Mouse (Mus musculus): ENCODE measurements around the gene Ppp4r3a. TPM values are rescaled to one million over a fixed set of nuclear protein-coding genes. Genes with fewer than 3 reads are reported as not detected.

The Ppp4r3a gene
- total RNA-seq, 2 experiments from 2014 or later, result 22.7 to 32.2 TPM

GRCm38 (mm10) chr12:101013078-101013665, 70.3 kb downstream of the Ppp4r3a start:
- no peak for DNase-seq

DNA sequence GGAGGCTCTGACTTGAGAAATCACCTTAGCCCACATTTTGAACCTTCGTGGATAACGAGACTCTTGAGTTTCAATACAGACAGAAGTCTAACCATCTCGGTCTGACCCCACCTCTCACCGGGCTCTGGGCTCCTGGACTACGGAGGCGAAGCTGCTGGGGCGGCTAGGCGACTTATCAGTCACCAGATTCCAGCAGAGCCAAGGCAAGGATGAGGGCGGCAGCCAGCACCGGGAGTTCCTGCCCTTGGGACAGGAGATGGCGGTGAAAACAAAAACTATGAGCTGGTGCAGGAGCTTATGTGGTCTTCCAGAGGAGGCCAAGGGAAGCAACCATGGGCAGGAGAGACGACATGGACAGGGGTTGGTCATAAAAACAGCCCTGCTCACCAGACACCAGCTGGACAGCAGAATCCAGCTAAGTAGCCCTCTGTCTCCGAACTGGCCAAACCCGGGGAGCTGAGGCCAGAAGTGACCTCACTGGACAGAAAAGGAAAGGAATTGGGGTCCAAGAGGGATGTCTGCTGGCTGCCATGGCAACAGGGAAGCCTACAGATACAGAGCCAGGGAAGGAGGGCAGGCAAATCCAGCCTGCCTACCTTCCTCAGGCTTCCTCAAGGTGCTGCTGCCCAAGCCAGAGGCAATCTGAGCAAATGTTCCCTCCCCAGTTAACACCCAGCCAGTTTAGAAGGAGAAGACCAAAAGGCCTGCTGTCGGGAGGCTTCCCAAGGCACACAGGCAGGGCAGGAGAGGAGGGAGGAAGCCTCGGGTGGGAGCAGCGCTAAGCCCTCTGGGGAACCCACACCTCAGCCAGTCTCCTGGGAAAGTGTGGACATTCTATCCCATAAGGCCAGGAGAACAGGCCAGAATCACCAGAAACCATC, 71.1 kb downstream of the Ppp4r3a start:
- DNase-seq, result peak; percentile 57

GRCm38 (mm10) chr12:101011017-101011416, 72.5 kb downstream of the Ppp4r3a start:
- no peak for DNase-seq

GRCm38 (mm10) chr12:101010148-101010920, 73.2 kb downstream of the Ppp4r3a start:
- DNase-seq, result peak; percentile 39

GRCm38 (mm10) chr12:101009225-101009624, 74.3 kb downstream of the Ppp4r3a start:
- no peak for DNase-seq

DNA sequence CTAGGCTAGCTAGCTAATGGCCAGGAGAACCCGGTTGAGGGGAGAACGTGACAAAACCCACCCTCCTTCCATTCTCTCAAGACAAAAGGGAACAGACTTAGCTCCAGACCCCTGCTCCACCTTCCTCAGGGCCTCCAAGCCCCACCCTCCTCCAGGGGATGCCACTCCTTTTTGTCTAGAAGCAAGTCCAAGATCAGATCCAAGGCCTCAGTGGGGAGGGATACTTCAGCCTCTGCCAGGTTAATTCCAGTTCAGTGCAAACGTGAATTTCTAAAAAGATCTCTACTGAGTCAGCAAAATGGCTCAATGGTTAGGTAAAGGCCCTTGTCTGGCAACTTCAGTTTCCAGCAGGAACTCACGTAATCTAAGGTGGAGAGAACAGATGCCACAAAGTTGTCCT, 74.9 kb downstream of the Ppp4r3a start:
- no peak for DNase-seq

DNA sequence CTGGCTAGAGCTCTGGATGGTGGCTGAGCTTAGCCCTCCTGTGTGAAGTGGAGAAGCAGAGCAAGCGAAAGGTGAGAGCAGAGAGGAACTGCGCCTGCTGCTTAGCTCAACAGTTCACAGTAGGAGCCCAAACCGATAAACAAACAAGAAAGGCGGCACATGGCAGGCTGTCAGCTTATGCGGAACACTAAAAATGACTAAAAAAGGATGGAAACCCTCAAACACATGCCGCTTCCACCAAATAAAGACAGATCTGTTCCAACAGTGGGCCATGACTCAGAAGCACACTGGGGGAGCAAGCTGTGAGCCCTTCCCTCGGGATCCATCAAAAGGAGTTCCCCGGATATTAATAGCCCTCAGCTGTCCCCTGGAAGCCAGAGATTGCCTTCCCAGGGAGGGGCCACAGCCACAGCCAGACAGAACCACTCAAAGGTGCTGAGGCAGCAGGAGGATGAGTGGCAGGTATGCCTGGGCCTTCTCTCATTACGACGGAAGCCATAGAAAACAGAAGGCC, 75.5 kb downstream of the Ppp4r3a start:
- peak; percentile 48 for DNase-seq

DNA sequence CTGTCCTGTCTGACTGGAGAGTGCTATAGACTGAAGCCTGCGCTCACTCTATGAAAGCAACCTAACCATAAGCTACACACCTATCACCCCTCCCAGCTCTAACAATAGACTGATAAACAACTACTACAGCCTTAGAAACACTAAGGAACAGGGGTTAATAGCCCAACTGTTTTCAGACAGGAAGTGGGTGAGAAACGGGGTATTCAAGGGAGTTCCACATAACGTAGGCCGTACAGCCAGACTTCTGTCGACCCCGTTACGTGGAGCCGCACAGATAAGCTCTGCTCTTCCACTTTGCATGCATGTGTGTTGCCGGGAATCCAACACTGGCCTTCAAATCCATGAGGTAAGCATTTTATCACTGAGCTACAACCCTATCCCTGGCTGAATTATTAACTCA, 76.1 kb downstream of the Ppp4r3a start:
- DNase-seq, result no peak

DNA sequence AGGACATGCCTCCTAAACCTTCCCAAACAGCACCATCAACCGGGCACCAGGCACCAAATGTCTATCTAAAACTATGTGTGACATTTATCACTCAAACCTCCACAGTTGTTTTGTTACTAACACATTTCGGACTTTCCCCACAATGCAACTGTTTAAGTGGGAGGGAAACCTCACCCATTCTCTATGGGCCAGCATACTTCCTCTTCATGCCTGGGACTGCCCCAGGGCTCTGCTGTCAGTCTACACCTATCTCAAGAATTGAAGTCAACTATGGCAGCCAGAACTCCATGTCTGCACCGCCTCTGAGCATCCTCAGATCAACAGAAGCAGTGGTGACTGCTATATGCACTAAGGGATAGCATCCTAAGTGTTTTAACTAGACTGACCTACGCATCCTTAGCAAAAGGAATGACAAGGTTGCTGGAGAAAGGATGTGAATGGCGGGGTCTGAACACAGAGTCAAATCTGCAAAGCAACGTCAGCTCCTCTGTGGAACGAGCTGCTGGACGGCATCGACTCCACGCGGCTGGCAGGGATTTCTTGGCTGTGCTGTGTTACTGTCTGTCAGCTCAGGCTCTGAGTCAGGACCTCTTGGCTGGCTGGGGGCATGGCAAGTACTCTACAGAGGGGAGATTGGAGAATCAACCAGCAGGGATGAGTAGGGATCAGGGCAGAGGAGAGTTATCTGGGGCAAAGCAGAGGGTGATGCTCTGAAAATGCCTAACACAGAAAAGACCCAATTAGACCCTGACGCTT, 77.7 kb downstream of the Ppp4r3a start:
- DNase-seq, result peak; percentile 40

GRCm38 (mm10) chr12:101004982-101005381, 78.5 kb downstream of the Ppp4r3a start:
- DNase-seq, result no peak

- no peak for DNase-seq
Measured at GRCm38 (mm10) chr12:101002801-101003513, 80.5 kb downstream of the Ppp4r3a start.

DNA sequence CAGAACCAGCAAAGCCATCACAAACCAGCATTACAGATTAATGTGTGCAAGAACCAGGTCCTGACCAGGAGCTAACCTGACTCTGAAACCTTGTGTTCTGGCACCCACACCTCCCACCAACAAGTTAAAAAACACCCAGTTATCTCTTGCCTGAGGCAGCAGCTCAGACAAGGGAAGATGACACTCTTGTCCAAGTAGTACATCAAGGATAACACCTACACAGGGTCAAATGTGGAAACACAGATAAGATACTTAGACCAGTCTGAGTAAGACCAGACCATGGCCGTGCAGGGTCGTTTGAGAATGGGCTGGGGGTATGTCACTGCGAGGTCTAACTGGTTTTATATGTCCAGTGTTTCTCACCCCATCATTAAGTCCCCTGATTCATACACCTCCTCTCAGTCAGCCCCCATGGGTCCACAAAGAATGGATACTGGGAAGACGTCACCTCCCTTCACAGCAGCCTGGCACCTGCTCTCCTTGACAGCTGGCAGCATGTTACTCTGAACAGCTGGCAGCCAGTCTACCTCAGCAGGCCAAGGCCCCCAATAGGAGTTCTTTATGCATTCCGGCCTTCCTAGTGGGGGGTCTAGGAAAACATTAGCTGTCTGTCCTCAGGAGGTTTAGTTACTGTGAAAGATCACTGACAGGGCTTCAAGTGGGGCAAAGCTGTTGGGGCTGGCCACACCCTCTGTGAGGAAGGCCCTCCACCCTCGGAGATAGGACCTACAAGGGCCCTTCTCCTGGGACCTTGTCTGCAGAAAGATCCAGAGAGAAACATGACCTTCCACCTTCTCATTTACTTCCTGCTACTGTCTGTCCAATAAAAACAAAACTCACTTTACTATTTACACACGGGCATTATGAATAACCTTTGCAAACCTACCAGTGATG, 84.2 kb downstream of the Ppp4r3a start:
- DNase-seq, result no peak

- no peak for DNase-seq
Measured at GRCm38 (mm10) chr12:100998564-100998962, 84.9 kb downstream of the Ppp4r3a start.

- no peak for DNase-seq
Measured at GRCm38 (mm10) chr12:100997830-100998563, 85.5 kb downstream of the Ppp4r3a start.

GRCm38 (mm10) chr12:100996378-100996898, 87.1 kb downstream of the Ppp4r3a start:
- DNase-seq, result no peak

DNA sequence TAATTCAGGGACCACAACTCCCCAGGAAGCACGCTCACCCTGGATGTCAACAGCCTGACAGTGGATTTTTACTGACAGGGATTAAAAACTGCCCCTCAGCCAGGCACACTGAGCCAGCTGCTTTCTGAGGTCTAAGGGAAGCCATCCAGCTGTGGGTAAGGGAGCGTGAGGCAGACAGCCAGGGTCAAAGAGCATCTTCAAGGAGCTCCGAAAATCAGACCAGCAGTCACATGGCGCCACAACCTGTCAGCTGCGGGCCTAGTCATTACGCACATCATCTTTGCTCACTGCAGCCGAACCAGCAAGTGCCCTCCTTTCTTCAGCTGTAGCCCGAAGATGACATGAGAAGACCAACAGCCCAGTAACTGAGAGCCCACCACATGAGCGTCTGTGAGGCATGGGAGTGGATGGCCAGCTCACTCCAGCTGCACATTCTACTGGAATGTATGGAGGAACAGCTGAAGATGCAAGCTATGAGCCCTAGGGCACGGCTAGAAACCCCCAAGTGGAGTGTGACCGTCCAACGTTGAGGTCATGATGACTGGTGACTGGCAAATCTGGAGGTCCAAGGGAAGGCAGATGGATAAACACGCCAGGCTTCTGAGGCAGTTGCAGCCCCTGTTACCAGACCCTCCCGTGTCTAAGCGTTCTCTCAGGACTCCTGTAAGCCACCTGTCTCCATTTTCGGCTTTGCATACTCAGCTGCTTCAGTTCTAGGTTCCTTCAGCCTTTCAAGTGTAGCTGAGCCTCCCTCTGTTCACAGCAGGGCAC, 87.7 kb downstream of the Ppp4r3a start:
- no peak for DNase-seq

- no peak for DNase-seq
Measured at GRCm38 (mm10) chr12:100994140-100995015, 89.1 kb downstream of the Ppp4r3a start.
